Mouse (Mus musculus): ENCODE data around the gene Dkk2. TPM values are rescaled to one million over a fixed set of nuclear protein-coding genes. Genes with fewer than 3 reads are reported as not detected.

Dkk2 gene
- polyA plus RNA-seq, 1 experiment from 2014 or later, result 36.0 TPM

- Histone ChIP-seq H3K36me3 (no peaks in the 10 kb centered on the region), H3K4me1 (peaks cover 2% of the 10 kb centered on the region; the same call in 1 of the 2 replicates), H3K9me3 (no peaks in the 10 kb centered on the region), H3K4me2 (replicated peaks) (no peak overlapping the region), H3K4me3 (no peak overlapping the region), H3K27me3 (no peaks in the 10 kb centered on the region), H3K27ac (no peak overlapping the region), H3K9ac (no peak overlapping the region)
- WGBS, result 76% methylated on average over 1 of the region's 1 CpGs
- ATAC-seq (ENCODE audit: insufficient number of reproducible peaks, insufficient read depth, low FRiP score, low TSS enrichment), result no peak
These were observed 44.7 kb downstream of the Dkk2 start for GRCm38 (mm10) chr3:132129730-132130274.

GRCm38 (mm10) chr3:132130781-132131180 is 45.7 kb downstream of the Dkk2 start:
- no peak overlapping the region for H3K9ac ChIP-seq
- H3K4me3 ChIP-seq, result no peak overlapping the region
- 72% methylated on average over 3 of the region's 3 CpGs for WGBS
- no peaks in the 10 kb centered on the region for H3K36me3 ChIP-seq
- no peaks in the 10 kb centered on the region for H3K9me3 ChIP-seq
- no peak overlapping the region for H3K4me2 ChIP-seq (replicated peaks)
- no peak overlapping the region for H3K27ac ChIP-seq
- H3K4me1 ChIP-seq, result peaks cover 2% of the 10 kb centered on the region; the same call in 1 of the 2 replicates
- no peak for ATAC-seq (ENCODE audit: insufficient number of reproducible peaks, insufficient read depth, low FRiP score, low TSS enrichment)
- no peaks in the 10 kb centered on the region for H3K27me3 ChIP-seq

- H3K4me1 ChIP-seq, result peaks cover 2% of the 10 kb centered on the region; the same call in 1 of the 2 replicates
- H3K4me3 ChIP-seq, result no peak overlapping the region
- H3K9me3 ChIP-seq, result no peaks in the 10 kb centered on the region
- H3K27ac ChIP-seq, result no peak overlapping the region
- 46% methylated on average over 4 of the region's 4 CpGs for WGBS
- no peaks in the 10 kb centered on the region for H3K36me3 ChIP-seq
- H3K4me2 ChIP-seq (replicated peaks), result no peak overlapping the region
- no peaks in the 10 kb centered on the region for H3K27me3 ChIP-seq
- no peak overlapping the region for H3K9ac ChIP-seq
- no peak for ATAC-seq (ENCODE audit: insufficient number of reproducible peaks, insufficient read depth, low FRiP score, low TSS enrichment)
These were observed 46.8 kb downstream of the Dkk2 start for GRCm38 (mm10) chr3:132131939-132132338.

GRCm38 (mm10) chr3:132134502-132134901 is 49.4 kb downstream of the Dkk2 start:
- no peak overlapping the region for H3K9ac ChIP-seq
- no peaks in the 10 kb centered on the region for H3K9me3 ChIP-seq
- ATAC-seq (ENCODE audit: insufficient number of reproducible peaks, insufficient read depth, low FRiP score, low TSS enrichment), result no peak
- H3K27me3 ChIP-seq, result no peaks in the 10 kb centered on the region
- no peak overlapping the region for H3K4me2 ChIP-seq (replicated peaks)
- no peaks in the 10 kb centered on the region for H3K36me3 ChIP-seq
- no peaks in the 10 kb centered on the region for H3K4me1 ChIP-seq
- WGBS, result 69% methylated on average over 1 of the region's 1 CpGs
- no peak overlapping the region for H3K4me3 ChIP-seq
- no peak overlapping the region for H3K27ac ChIP-seq

DNA sequence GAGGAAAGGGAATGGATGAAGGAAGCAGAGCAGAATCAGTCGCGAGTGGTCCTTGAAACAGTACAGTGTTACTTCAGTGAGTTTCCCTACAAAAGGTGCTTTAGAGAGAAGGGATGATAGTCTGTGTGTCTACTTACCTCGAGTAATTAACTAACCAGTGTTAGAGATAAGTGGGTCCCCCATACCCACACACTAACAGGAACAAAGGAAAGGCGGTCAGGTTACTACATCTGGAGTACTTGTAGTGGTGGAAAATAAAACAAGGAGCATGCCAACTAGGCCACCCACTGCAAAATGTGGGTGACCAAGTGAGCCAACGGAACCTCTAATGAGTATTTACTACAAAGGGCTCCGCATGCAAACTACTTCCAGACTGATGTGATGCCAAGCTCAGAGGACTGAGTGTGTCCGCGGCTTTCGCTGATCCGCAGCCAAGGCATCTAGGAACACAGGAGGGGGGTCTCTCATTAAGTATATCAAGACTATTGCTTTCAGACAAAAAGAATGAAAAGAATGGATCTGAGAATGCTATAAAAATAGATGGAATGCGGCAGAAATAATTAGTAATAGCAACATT is 52.8 kb downstream of the Dkk2 start:
- Histone ChIP-seq H3K9me3 (no peaks in the 10 kb centered on the region), H3K27ac (no peak overlapping the region), H3K4me3 (no peak overlapping the region), H3K27me3 (no peaks in the 10 kb centered on the region), H3K36me3 (no peaks in the 10 kb centered on the region), H3K4me1 (no peaks in the 10 kb centered on the region), H3K9ac (no peak overlapping the region), H3K4me2 (replicated peaks) (no peak overlapping the region)
- no peak for ATAC-seq (ENCODE audit: insufficient number of reproducible peaks, insufficient read depth, low FRiP score, low TSS enrichment)
- WGBS, result 78% methylated on average over 11 of the region's 11 CpGs

- WGBS, result 69% methylated on average over 4 of the region's 4 CpGs
- Histone ChIP-seq H3K4me3 (no peak overlapping the region), H3K27me3 (no peaks in the 10 kb centered on the region), H3K36me3 (no peaks in the 10 kb centered on the region), H3K9ac (no peak overlapping the region), H3K4me2 (replicated peaks) (no peak overlapping the region), H3K9me3 (no peaks in the 10 kb centered on the region), H3K4me1 (no peaks in the 10 kb centered on the region), H3K27ac (no peak overlapping the region)
- no peak for ATAC-seq (ENCODE audit: insufficient number of reproducible peaks, insufficient read depth, low FRiP score, low TSS enrichment)
These were observed 55.9 kb downstream of the Dkk2 start for GRCm38 (mm10) chr3:132141031-132141430.

DNA sequence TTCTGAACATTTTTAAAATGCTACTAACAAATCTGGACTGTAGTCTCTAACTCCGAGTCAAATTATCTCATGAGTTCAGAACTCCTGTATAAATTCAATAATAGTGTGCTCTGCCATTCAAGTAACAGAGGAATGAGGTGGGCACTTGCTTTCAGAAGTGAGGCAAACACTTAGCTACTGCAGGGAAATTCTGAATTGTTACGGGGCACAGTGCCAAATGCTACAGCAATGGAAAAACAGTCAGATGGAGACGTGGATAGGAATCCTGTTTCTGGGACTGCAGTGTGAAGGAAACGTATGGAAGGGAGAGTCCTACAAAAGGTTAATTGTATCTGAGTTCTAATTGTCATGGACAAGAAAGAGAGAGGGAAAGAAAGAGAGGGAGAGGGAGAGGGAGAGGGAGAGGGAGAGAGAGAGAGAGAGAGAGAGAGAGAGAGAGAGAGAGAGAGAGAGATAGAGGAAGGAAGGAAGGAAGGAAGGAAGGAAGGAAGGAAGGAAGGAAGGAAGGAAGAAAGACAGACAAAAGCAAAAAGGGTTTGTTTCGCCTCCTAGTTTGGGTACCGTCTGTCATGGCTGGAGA is 64.4 kb downstream of the Dkk2 start:
- H3K4me3 ChIP-seq, result no peak overlapping the region
- WGBS, result 65% methylated on average over 6 of the region's 6 CpGs
- no peaks in the 10 kb centered on the region for H3K27me3 ChIP-seq
- no peaks in the 10 kb centered on the region for H3K9me3 ChIP-seq
- ATAC-seq (ENCODE audit: insufficient number of reproducible peaks, insufficient read depth, low FRiP score, low TSS enrichment), result no peak
- no peaks in the 10 kb centered on the region for H3K4me1 ChIP-seq
- no peak overlapping the region for H3K9ac ChIP-seq
- no peak overlapping the region for H3K4me2 ChIP-seq (replicated peaks)
- H3K27ac ChIP-seq, result no peak overlapping the region
- H3K36me3 ChIP-seq, result no peaks in the 10 kb centered on the region

DNA sequence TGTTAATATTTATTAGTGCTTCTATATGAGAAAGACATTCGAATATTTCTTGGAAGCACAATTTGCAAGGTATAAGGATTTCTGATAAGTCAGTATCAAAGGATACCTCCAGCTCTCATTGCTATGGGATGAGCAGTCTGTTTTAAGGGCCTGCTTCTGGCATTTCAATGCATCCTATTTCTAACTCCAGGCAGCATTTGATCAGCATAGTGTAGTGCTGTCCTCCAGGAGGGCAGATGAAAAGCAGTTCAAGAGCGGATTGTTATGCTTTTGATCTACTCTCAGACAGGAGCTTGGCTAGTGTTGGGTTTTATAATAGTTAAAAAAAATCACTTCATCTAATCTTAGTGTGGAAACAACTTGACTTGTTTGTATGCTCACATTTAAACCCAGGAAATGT is 73.7 kb downstream of the Dkk2 start:
- Histone ChIP-seq H3K4me1 (no peaks in the 10 kb centered on the region), H3K4me3 (no peak overlapping the region), H3K27ac (no peak overlapping the region), H3K9ac (no peak overlapping the region), H3K9me3 (no peaks in the 10 kb centered on the region), H3K4me2 (replicated peaks) (no peak overlapping the region), H3K27me3 (no peaks in the 10 kb centered on the region), H3K36me3 (no peaks in the 10 kb centered on the region)
- no peak for ATAC-seq (ENCODE audit: insufficient number of reproducible peaks, insufficient read depth, low FRiP score, low TSS enrichment)
- WGBS, result 77% methylated on average over 2 of the region's 2 CpGs

GRCm38 (mm10) chr3:132168911-132169310 is 83.8 kb downstream of the Dkk2 start:
- no peak overlapping the region for H3K4me3 ChIP-seq
- ATAC-seq (ENCODE audit: insufficient number of reproducible peaks, insufficient read depth, low FRiP score, low TSS enrichment), result no peak

GRCm38 (mm10) chr3:132186888-132187552 is 101.9 kb downstream of the Dkk2 start:
- H3K4me3 ChIP-seq, result no peak overlapping the region
- H3K27ac ChIP-seq, result no peak overlapping the region
- ATAC-seq (ENCODE audit: insufficient number of reproducible peaks, insufficient read depth, low FRiP score, low TSS enrichment), result no peak
- H3K9ac ChIP-seq, result no peak overlapping the region
- H3K27me3 ChIP-seq, result no peaks in the 10 kb centered on the region
- WGBS, result 83% methylated on average over 12 of the region's 12 CpGs
- H3K4me2 ChIP-seq (replicated peaks), result no peak overlapping the region
- H3K4me1 ChIP-seq, result no peaks in the 10 kb centered on the region
- no peaks in the 10 kb centered on the region for H3K9me3 ChIP-seq
- H3K36me3 ChIP-seq, result no peaks in the 10 kb centered on the region

More at GRCm38 (mm10) chr3:132168911-132169310, 83.8 kb downstream of the Dkk2 start:
- WGBS, result 92% methylated on average over 3 of the region's 3 CpGs
- Histone ChIP-seq H3K27ac (no peak overlapping the region), H3K4me2 (replicated peaks) (no peak overlapping the region), H3K36me3 (no peaks in the 10 kb centered on the region), H3K9me3 (no peaks in the 10 kb centered on the region), H3K9ac (no peak overlapping the region), H3K27me3 (no peaks in the 10 kb centered on the region), H3K4me1 (no peaks in the 10 kb centered on the region)

GRCm38 (mm10) chr3:132201950-132202349 is 116.9 kb downstream of the Dkk2 start:
- WGBS, result 83% methylated on average over 4 of the region's 4 CpGs
- H3K9ac ChIP-seq, result no peak overlapping the region
- no peaks in the 10 kb centered on the region for H3K4me1 ChIP-seq
- ATAC-seq (ENCODE audit: insufficient number of reproducible peaks, insufficient read depth, low FRiP score, low TSS enrichment), result no peak
- H3K27me3 ChIP-seq, result no peaks in the 10 kb centered on the region
- H3K4me3 ChIP-seq, result no peak overlapping the region
- no peaks in the 10 kb centered on the region for H3K9me3 ChIP-seq
- no peaks in the 10 kb centered on the region for H3K36me3 ChIP-seq
- H3K27ac ChIP-seq, result no peak overlapping the region
- H3K4me2 ChIP-seq (replicated peaks), result no peak overlapping the region

DNA sequence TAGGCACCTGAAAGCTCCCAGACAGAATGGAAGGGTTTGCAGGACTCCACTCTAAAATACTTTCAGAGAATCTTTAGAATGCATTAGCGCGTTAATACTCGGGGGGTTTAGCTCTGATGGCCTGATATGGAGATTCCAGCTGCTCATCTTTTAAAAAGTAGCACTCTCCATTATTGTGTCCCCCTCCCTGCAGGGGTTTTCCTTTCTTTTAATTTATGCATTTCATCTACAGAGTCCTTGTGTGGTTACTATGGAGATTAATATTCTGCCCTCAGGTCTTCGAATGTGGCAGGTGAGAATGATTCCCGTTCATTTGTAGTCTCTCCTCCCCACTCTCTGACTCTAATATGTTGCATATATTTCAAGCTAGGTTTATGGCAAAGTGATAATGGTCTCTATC is 117.6 kb downstream of the Dkk2 start:
- ATAC-seq (ENCODE audit: insufficient number of reproducible peaks, insufficient read depth, low FRiP score, low TSS enrichment), result no peak
- Histone ChIP-seq H3K9me3 (no peaks in the 10 kb centered on the region), H3K4me1 (no peaks in the 10 kb centered on the region), H3K4me2 (replicated peaks) (no peak overlapping the region), H3K4me3 (no peak overlapping the region), H3K27ac (no peak overlapping the region), H3K9ac (no peak overlapping the region), H3K27me3 (no peaks in the 10 kb centered on the region), H3K36me3 (no peaks in the 10 kb centered on the region)
- 88% methylated on average over 5 of the region's 5 CpGs for WGBS

Data from embryonic facial prominence, embryonic 12.5 days (tissue).